Mouse (Mus musculus): ENCODE results near the gene Crabp2. TPM values are rescaled to one million over a fixed set of nuclear protein-coding genes. Genes with fewer than 3 reads are reported as not detected.
"Not testable (repeated sequence)": the region's sequence is repeated elsewhere in the genome, so short reads cannot be mapped to it uniquely, and the experiment has no call there.

Crabp2 gene
- polyA plus RNA-seq (2015; fragmentation: Nextera tagmentation; extraction: Ambion mirVana) = 49.1 and 52.4 TPM in 2 replicates

DNA sequence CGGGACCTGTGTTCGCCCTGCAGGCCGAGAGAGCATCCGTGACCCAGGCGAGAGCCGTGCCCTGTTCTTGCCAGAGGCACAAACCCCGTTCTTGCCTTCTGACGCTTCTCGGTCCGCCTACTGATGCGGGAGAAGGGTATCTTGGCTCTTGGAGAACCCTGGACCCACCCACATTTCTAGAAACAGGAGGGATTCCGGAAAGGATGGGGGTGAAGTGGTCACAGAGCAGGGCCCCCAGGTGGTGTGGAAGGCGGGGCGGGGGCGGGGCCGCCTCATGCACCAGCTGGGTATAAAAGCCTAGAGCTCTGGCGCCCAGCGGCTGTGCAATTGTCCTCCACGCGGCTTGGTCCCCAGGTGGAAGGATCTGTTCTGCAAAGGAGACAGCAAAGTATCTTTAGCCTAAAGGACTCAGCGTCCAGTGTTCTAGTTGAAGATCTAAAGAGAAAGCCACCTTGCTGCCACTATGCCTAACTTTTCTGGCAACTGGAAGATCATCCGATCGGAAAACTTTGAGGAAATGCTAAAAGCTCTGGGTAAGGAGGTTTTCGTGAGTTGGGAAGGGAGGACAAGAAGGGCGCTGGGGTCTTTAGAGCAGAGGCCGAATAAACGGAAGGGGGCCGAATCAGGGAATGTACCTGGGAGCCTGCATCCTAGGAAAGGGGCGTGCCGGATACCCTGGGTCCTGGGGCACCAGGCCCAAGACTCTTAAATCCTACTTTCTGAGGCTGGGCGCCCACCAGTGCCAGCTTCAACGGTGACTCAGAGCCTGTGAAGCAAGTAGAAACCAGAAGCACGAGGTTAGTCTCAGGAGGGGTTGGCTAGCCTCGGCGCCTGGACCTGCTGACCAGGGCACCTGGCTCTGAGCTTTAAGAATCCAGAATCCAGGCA, at the start of gene Crabp2:
Gene Crabp2 (plus strand): TSS at position 289 of the 888 bp plus-strand sequence.
- H3K4me3 ChIP-seq (ENCODE audit: low read length) = peak within 1 kb of the TSS; percentile 32
- H3K9me3 ChIP-seq (ENCODE audit: control insufficient read depth, low read length) = no peaks in the 10 kb centered on the region
- H3K27ac ChIP-seq (ENCODE audit: low read depth, low read length) = no peak within 1 kb of the TSS
- H3K9ac ChIP-seq (ENCODE audit: low read depth, low read length) = peak within 1 kb of the TSS; percentile 51
- no peak for ATAC-seq
- no peaks in the 10 kb centered on the region; the same call in none of the 2 replicates for H3K27me3 ChIP-seq (replicated peaks; ENCODE audit: control insufficient read depth, insufficient read depth, low read length)
- no peaks in the 10 kb centered on the region for H3K36me3 ChIP-seq (ENCODE audit: control insufficient read depth, insufficient read depth, low read length)
- peaks cover 39% of the 10 kb centered on the region for H3K4me1 ChIP-seq (ENCODE audit: control insufficient read depth, insufficient read depth, low read depth, low read length)
- WGBS = 3% methylated on average over 35 of the region's 35 CpGs
- H3K4me2 ChIP-seq (ENCODE audit: low read length) = peak within 1 kb of the TSS; percentile 80

DNA sequence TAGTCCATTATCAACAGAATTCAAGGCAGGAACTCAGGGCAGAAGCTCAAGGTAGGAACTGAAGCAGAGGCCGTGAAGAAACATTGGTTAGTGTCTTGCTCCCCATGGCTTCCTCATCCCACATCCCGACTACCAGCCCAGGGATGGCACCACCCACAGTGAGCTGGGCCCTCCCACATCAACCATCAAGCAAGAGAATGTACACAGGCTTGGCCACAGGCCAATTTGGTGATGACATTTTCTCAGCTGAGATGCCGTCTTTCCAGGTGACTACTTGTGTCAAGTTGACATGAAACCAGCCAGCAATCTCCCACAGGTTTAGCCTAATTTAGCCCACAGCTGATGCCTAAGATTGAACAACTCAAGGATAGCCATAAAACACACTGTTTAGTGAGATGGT, 49.2 kb upstream of the Crabp2 start:
- ATAC-seq = no peak
- Histone ChIP-seq H3K36me3 (ENCODE audit: control insufficient read depth, insufficient read depth, low read length) (no peaks in the 10 kb centered on the region), H3K9ac (ENCODE audit: low read depth, low read length) (no peak overlapping the region), H3K27me3 (replicated peaks; ENCODE audit: control insufficient read depth, insufficient read depth, low read length) (no peaks in the 10 kb centered on the region), H3K9me3 (ENCODE audit: control insufficient read depth, low read length) (no peaks in the 10 kb centered on the region), H3K4me2 (ENCODE audit: low read length) (no peak overlapping the region), H3K27ac (ENCODE audit: low read depth, low read length) (no peak overlapping the region), H3K4me1 (ENCODE audit: control insufficient read depth, insufficient read depth, low read depth, low read length) (no peaks in the 10 kb centered on the region), H3K4me3 (ENCODE audit: low read length) (no peak overlapping the region)
- 73% methylated on average over 3 of the region's 3 CpGs for WGBS

- 80% methylated on average over 3 of the region's 3 CpGs for WGBS
- no peaks in the 10 kb centered on the region for H3K9me3 ChIP-seq (ENCODE audit: control insufficient read depth, low read length)
- no peak overlapping the region for H3K9ac ChIP-seq (ENCODE audit: low read depth, low read length)
- no peak overlapping the region for H3K4me3 ChIP-seq (ENCODE audit: low read length)
- H3K4me1 ChIP-seq (ENCODE audit: control insufficient read depth, insufficient read depth, low read depth, low read length) = no peaks in the 10 kb centered on the region
- no peak overlapping the region for H3K4me2 ChIP-seq (ENCODE audit: low read length)
- no peak overlapping the region for H3K27ac ChIP-seq (ENCODE audit: low read depth, low read length)
- no peaks in the 10 kb centered on the region for H3K36me3 ChIP-seq (ENCODE audit: control insufficient read depth, insufficient read depth, low read length)
- H3K27me3 ChIP-seq (replicated peaks; ENCODE audit: control insufficient read depth, insufficient read depth, low read length) = no peaks in the 10 kb centered on the region
- ATAC-seq = no peak
Observed at GRCm38 (mm10) chr3:87899776-87900175, 48.7 kb upstream of the Crabp2 start.

GRCm38 (mm10) chr3:87901036-87901624, 47.3 kb upstream of the Crabp2 start:
- no peak overlapping the region for H3K27ac ChIP-seq (ENCODE audit: low read depth, low read length)
- ATAC-seq = no peak
- no peaks in the 10 kb centered on the region for H3K36me3 ChIP-seq (ENCODE audit: control insufficient read depth, insufficient read depth, low read length)
- no peaks in the 10 kb centered on the region for H3K9me3 ChIP-seq (ENCODE audit: control insufficient read depth, low read length)
- H3K9ac ChIP-seq (ENCODE audit: low read depth, low read length) = no peak overlapping the region
- no peak overlapping the region for H3K4me2 ChIP-seq (ENCODE audit: low read length)
- 50% methylated on average over 1 of the region's 1 CpGs for WGBS
- H3K4me1 ChIP-seq (ENCODE audit: control insufficient read depth, insufficient read depth, low read depth, low read length) = no peaks in the 10 kb centered on the region
- H3K27me3 ChIP-seq (replicated peaks; ENCODE audit: control insufficient read depth, insufficient read depth, low read length) = no peaks in the 10 kb centered on the region
- H3K4me3 ChIP-seq (ENCODE audit: low read length) = no peak overlapping the region

DNA sequence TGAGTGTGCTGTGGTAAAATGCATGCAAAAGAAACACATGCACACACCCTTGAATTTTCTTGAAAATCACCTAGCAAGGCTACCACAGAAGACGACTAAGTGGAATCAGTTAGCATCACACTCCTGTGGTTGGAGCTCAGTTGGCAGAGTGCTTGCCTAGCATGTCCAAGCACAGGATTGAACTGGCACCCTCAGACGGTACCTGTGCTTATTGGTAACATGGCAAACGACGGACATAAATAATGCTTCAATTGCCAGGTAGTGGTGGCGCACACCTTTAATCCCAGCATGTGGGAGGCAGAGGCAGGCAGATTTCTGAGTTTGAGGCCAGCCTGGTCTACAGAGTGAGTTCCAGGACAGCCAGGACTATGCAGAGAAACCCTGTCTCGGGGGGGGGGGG, 46.5 kb upstream of the Crabp2 start:
- H3K27ac ChIP-seq (ENCODE audit: low read depth, low read length); H3K4me2 ChIP-seq (ENCODE audit: low read length); H3K9ac ChIP-seq (ENCODE audit: low read depth, low read length); H3K9me3 ChIP-seq (ENCODE audit: control insufficient read depth, low read length); H3K27me3 ChIP-seq (replicated peaks; ENCODE audit: control insufficient read depth, insufficient read depth, low read length); H3K4me1 ChIP-seq (ENCODE audit: control insufficient read depth, insufficient read depth, low read depth, low read length); H3K4me3 ChIP-seq (ENCODE audit: low read length); ATAC-seq; H3K36me3 ChIP-seq (ENCODE audit: control insufficient read depth, insufficient read depth, low read length): not testable (repeated sequence)
- WGBS = 91% methylated on average over 5 of the region's 6 CpGs

DNA sequence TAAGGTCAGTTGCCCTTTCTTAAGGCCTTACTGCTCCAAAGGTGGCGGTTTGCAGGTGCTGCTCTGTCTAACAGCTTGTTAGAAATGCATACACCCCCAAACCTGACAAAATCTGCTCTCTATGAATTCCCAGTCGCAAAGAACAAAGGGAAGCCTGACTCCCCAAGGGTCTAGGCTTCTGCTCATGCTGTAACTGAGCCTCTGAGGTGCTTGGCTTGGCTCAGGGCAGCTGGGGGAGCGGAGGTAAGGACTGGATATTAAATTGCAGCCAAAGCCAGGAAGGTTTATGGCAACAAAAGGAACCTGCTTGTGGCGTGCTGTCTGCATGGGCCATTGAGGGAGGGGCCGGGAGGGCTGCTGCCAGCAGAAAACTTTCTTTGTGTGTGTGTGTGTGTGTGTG, 44.6 kb upstream of the Crabp2 start:
- Histone ChIP-seq H3K4me3 (ENCODE audit: low read length) (no peak overlapping the region), H3K4me2 (ENCODE audit: low read length) (no peak overlapping the region), H3K27ac (ENCODE audit: low read depth, low read length) (no peak overlapping the region), H3K36me3 (ENCODE audit: control insufficient read depth, insufficient read depth, low read length) (no peaks in the 10 kb centered on the region), H3K4me1 (ENCODE audit: control insufficient read depth, insufficient read depth, low read depth, low read length) (peaks cover 15% of the 10 kb centered on the region), H3K9me3 (ENCODE audit: control insufficient read depth, low read length) (no peaks in the 10 kb centered on the region), H3K27me3 (replicated peaks; ENCODE audit: control insufficient read depth, insufficient read depth, low read length) (no peaks in the 10 kb centered on the region), H3K9ac (ENCODE audit: low read depth, low read length) (no peak overlapping the region)
- ATAC-seq = no peak
- 53% methylated on average over 5 of the region's 5 CpGs for WGBS

DNA sequence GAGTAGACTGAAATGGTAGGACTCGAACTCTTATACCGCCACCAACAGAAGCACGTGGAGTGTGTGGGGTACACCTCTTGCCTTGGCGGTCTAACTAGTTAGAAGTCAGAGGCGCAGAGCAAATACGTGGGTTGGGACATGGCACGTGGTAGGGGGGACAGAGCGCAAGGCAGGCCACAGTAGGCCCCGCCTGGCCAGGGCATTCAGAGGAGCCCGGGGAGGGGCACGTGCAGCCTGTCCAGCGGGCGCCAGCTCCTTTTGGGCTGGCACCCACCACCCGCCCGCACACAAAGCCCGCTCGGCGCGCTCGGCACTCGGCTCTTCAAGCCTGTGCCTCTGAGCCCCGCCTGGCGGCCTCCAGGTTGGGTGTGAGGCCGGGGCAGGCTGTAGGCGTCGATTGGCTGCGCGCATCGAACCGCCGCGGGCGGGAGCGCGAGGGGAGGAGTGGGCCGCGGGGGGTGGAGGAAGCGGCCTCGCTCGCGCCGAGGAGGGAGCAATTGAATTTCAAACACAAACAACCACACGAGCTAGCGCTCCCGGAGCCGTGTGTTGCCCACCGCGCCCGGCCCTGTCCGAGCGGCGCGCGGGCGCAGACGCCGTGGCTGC, 42.5 kb upstream of the Crabp2 start, which contains the start of gene Hdgf:
Gene Hdgf (plus strand): TSS at position 442 of the 606 bp plus-strand sequence.
- peak within 1 kb of the TSS; percentile 96 for H3K4me2 ChIP-seq (ENCODE audit: low read length)
- peaks cover 30% of the 10 kb centered on the region for H3K4me1 ChIP-seq (ENCODE audit: control insufficient read depth, insufficient read depth, low read depth, low read length)
- H3K36me3 ChIP-seq (ENCODE audit: control insufficient read depth, insufficient read depth, low read length) = no peaks in the 10 kb centered on the region
- ATAC-seq = peak; percentile 96
- no peaks in the 10 kb centered on the region for H3K9me3 ChIP-seq (ENCODE audit: control insufficient read depth, low read length)
- H3K27ac ChIP-seq (ENCODE audit: low read depth, low read length) = peak within 1 kb of the TSS; percentile 94
- peak within 1 kb of the TSS; percentile 90 for H3K9ac ChIP-seq (ENCODE audit: low read depth, low read length)
- 0% methylated on average over 43 of the region's 57 CpGs for WGBS
- peak within 1 kb of the TSS; percentile 95 for H3K4me3 ChIP-seq (ENCODE audit: low read length)
- no peaks in the 10 kb centered on the region for H3K27me3 ChIP-seq (replicated peaks; ENCODE audit: control insufficient read depth, insufficient read depth, low read length)

DNA sequence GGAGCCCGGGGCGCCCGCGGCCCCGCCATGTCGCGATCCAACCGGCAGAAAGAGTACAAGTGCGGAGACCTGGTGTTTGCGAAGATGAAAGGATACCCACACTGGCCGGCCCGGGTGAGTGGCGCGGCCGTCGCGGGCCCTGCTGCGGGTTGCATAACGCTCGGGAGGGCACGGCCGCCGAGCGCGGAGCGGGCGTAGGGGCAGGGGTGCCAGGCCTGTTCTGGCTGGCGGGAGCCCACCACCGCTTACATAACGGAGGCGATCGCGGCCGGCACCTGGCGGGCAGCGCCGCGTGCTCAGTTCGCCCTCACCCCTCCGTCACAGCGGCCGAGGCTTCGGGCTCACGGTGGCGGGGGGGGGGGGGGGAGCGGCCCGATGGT, 41.9 kb upstream of the Crabp2 start:
- H3K27ac ChIP-seq (ENCODE audit: low read depth, low read length) = peak overlapping the region; percentile 94
- H3K4me3 ChIP-seq (ENCODE audit: low read length) = peak overlapping the region; percentile 95
- 1% methylated on average over 18 of the region's 47 CpGs for WGBS
- no peaks in the 10 kb centered on the region for H3K27me3 ChIP-seq (replicated peaks; ENCODE audit: control insufficient read depth, insufficient read depth, low read length)
- H3K4me1 ChIP-seq (ENCODE audit: control insufficient read depth, insufficient read depth, low read depth, low read length) = peaks cover 32% of the 10 kb centered on the region
- peak overlapping the region; percentile 90 for H3K9ac ChIP-seq (ENCODE audit: low read depth, low read length)
- no peaks in the 10 kb centered on the region for H3K9me3 ChIP-seq (ENCODE audit: control insufficient read depth, low read length)
- H3K36me3 ChIP-seq (ENCODE audit: control insufficient read depth, insufficient read depth, low read length) = no peaks in the 10 kb centered on the region
- ATAC-seq = peak; percentile 29
- peak overlapping the region; percentile 96 for H3K4me2 ChIP-seq (ENCODE audit: low read length)
